Mouse (Mus musculus): Measurements from ENCODE around the gene Rfx5. TPM values are rescaled to one million over a fixed set of nuclear protein-coding genes. Genes with fewer than 3 reads are reported as not detected.

Gene Rfx5
- polyA plus RNA-seq, 1 experiment from 2014 or later = 11.8 TPM

DNA sequence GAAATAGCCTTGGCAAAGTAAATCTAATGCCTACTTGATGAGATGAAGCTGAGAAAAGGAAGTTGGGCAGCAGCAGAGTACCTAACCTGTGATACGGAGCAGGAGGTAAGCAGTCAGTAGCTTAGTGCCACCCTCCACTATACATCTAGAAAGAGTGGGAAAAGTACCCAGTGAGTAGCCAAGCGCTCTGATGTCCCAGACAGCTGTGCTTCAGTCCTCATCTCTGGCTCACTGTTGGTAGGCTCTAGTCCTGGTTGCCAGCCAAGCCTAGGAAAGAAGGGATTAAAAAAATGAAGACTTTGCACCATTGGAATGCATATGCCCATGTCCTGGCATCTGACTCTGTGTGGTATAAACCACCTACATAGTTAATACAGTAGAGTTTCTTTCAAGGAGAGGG is 31.6 kb downstream of the Rfx5 start:
- Histone ChIP-seq H3K27me3 (ENCODE audit: insufficient read depth, low read length) (no peaks in the 10 kb centered on the region), H3K27ac (ENCODE audit: low read depth) (no peak overlapping the region), H3K36me3 (ENCODE audit: insufficient read depth) (peaks cover 64% of the 10 kb centered on the region), H3K4me3 (ENCODE audit: low read depth, low read length) (no peak overlapping the region), H3K4me1 (ENCODE audit: insufficient read depth) (peaks cover 13% of the 10 kb centered on the region; the same call in 1 of the 2 replicates), H3K9me3 (ENCODE audit: low read depth, low read length) (no peaks in the 10 kb centered on the region), H3K9ac (no peak overlapping the region), H3K4me2 (no peak overlapping the region)
- 91% methylated on average over 2 of the region's 2 CpGs for WGBS
- no peak for ATAC-seq (ENCODE audit: insufficient read depth)
- DNase-seq = no peak
- no peak for TF ChIP-seq CTCF (IDR thresholded peaks at IDR 0.05; ENCODE audit: low read depth)

DNA sequence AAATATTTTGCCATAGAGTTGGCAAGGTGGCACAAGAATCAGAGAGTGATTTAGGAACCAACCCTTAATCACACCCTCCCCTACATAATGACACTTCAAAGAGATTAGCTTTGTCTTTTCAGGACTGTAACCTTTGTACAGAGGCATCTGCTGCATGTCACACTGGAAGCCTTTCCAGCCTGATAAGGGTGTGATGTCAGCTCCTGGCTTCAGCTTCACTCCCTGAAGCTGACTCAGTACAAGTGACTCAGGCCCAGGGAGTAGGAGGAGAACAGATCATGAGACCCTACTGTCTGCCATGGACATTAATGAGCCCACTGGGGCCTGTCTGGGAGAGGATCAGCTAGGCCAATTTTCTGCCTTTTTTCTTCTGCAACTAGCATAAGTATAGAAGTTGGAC is 33.7 kb downstream of the Rfx5 start:
- no peak overlapping the region for H3K9ac ChIP-seq
- no peak overlapping the region for H3K4me2 ChIP-seq
- no peaks in the 10 kb centered on the region for H3K9me3 ChIP-seq (ENCODE audit: low read depth, low read length)
- H3K4me3 ChIP-seq (ENCODE audit: low read depth, low read length) = no peak overlapping the region
- peaks cover 59% of the 10 kb centered on the region for H3K36me3 ChIP-seq (ENCODE audit: insufficient read depth)
- peaks cover 13% of the 10 kb centered on the region; the same call in 1 of the 2 replicates for H3K4me1 ChIP-seq (ENCODE audit: insufficient read depth)
- H3K27ac ChIP-seq (ENCODE audit: low read depth) = no peak overlapping the region; the same call in 1 of the 2 replicates
- TF ChIP-seq CTCF (IDR thresholded peaks at IDR 0.05; ENCODE audit: low read depth) = no peak
- no peaks in the 10 kb centered on the region for H3K27me3 ChIP-seq (ENCODE audit: insufficient read depth, low read length)
- ATAC-seq (ENCODE audit: insufficient read depth) (no peak), DNase-seq (no peak)

DNA sequence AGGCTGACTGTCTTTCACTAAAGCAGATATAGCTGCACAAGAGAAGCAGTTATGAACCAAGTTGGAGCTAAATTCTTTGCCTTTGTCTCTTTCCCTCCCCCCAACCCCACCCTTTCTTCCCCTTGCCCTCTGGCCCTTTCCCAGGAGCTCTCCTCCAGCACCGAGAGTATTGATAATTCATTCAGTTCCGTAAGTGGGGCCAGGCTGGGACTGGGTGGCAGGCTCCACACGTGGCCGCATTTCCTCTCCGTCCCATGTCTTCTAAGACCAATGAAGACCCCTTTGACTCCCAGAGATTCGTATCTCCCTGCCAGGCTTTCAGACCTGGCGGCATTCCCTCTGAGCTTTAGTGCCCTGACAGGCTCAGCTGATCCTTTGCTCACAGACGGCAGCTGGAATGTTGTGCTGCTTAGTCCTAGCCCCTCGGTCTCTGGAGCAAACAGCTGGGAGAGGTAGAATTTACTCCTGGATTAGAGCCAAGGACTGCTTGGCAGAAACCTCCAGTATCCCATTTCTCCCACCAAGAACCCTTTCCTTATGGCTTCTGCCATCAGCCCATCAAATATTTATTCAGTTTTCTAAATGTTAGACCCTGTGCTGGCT is 35.4 kb downstream of the Rfx5 start:
- peak overlapping the region; percentile 32 for H3K4me2 ChIP-seq
- ATAC-seq (ENCODE audit: insufficient read depth) = peak; percentile 86

DNA sequence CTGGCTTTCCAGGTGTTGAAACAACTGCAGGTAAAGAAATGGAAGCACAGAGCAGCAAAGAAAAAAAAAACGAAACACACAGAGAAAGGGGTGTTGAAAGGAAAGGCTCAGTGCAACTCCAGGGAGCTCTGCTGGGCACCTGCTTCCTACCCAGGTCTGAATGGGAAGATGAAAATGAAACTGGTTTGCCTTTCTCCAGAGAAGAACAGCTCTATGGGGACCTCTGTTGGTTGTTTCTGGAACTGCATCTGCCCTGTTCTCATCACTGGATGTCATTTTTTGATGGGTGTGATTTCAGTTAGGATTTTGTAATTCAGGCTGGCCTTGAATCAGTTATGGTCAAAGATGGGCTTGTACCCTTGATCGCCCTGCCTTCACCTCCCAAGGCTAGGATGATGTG is 43.1 kb downstream of the Rfx5 start:
- H3K27me3 ChIP-seq (ENCODE audit: insufficient read depth, low read length) = no peaks in the 10 kb centered on the region
- TF ChIP-seq CTCF (IDR thresholded peaks at IDR 0.05; ENCODE audit: low read depth) = peak; percentile 96
- DNase-seq (peak; percentile 93), ATAC-seq (ENCODE audit: insufficient read depth) (no peak)
- no peak overlapping the region for H3K9ac ChIP-seq
- H3K36me3 ChIP-seq (ENCODE audit: insufficient read depth) = peaks cover 85% of the 10 kb centered on the region
- 35% methylated on average over 2 of the region's 2 CpGs for WGBS
- H3K4me3 ChIP-seq (ENCODE audit: low read depth, low read length) = no peak overlapping the region
- H3K4me2 ChIP-seq = no peak overlapping the region
- no peaks in the 10 kb centered on the region for H3K9me3 ChIP-seq (ENCODE audit: low read depth, low read length)
- H3K27ac ChIP-seq (ENCODE audit: low read depth) = no peak overlapping the region
- H3K4me1 ChIP-seq (ENCODE audit: insufficient read depth) = no peaks in the 10 kb centered on the region

More for the DNA sequence above, 35.4 kb downstream of the Rfx5 start:
- Histone ChIP-seq H3K4me3 (ENCODE audit: low read depth, low read length) (no peak overlapping the region), H3K9ac (no peak overlapping the region), H3K4me1 (ENCODE audit: insufficient read depth) (peaks cover 13% of the 10 kb centered on the region; the same call in 1 of the 2 replicates), H3K27me3 (ENCODE audit: insufficient read depth, low read length) (no peaks in the 10 kb centered on the region), H3K36me3 (ENCODE audit: insufficient read depth) (peaks cover 58% of the 10 kb centered on the region), H3K9me3 (ENCODE audit: low read depth, low read length) (no peaks in the 10 kb centered on the region), H3K27ac (ENCODE audit: low read depth) (peak overlapping the region; percentile 83)
- no peak for TF ChIP-seq CTCF (IDR thresholded peaks at IDR 0.05; ENCODE audit: low read depth)
- 32% methylated on average over 9 of the region's 9 CpGs for WGBS
- peak; percentile 82 for DNase-seq

DNA sequence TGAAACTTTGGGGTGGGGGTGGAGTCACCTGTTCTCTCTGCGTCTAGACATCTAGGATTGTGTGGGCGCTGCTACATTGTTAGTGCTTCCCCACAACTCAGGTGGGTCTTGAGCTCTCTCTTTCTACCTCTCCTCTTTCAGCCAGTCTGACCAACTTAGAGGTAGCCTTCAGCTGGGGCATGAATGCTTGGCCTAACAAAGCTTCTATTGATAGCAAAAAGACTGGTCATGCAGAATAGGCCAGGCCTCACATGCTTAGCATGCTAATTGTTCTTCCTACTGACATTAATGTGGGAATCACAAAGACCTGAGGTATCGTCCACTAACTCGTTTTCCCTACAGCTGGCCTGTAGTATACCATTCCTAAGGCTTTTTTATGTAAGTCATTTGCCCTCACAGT is 48.7 kb downstream of the Rfx5 start:
- Histone ChIP-seq H3K4me3 (ENCODE audit: low read depth, low read length) (no peak overlapping the region), H3K36me3 (ENCODE audit: insufficient read depth) (peaks cover 85% of the 10 kb centered on the region), H3K9ac (no peak overlapping the region), H3K27me3 (ENCODE audit: insufficient read depth, low read length) (no peaks in the 10 kb centered on the region), H3K9me3 (ENCODE audit: low read depth, low read length) (no peaks in the 10 kb centered on the region), H3K4me1 (ENCODE audit: insufficient read depth) (no peaks in the 10 kb centered on the region), H3K4me2 (no peak overlapping the region), H3K27ac (ENCODE audit: low read depth) (no peak overlapping the region)
- DNase-seq = no peak
- ATAC-seq (ENCODE audit: insufficient read depth) = no peak
- TF ChIP-seq CTCF (IDR thresholded peaks at IDR 0.05; ENCODE audit: low read depth) = no peak
- WGBS = 86% methylated on average over 4 of the region's 4 CpGs

DNA sequence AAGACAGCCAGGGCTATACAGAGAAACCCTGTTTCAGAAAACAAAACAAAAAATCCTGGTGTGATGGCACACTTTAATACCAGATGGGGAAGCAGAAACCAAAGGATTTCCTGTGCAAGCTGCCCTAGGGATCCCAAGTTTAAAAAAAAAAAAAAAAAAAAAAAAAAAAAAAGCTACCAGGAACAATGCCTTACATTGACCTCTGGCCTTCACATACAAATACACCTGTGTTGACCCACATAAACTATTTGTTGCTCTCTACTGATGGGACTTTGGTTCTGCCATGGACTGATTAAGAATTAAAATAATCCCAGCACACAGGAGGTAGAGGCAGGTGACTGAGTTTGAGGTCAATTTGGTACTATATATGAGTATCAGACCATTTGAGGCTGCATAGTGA is 49.4 kb downstream of the Rfx5 start:
- no peak overlapping the region for H3K4me3 ChIP-seq (ENCODE audit: low read depth, low read length)
- H3K9ac ChIP-seq = no peak overlapping the region
- no peak overlapping the region for H3K27ac ChIP-seq (ENCODE audit: low read depth)
- no peaks in the 10 kb centered on the region for H3K4me1 ChIP-seq (ENCODE audit: insufficient read depth)
- no peak overlapping the region for H3K4me2 ChIP-seq
- no peak for DNase-seq
- no peaks in the 10 kb centered on the region for H3K9me3 ChIP-seq (ENCODE audit: low read depth, low read length)
- no peaks in the 10 kb centered on the region for H3K27me3 ChIP-seq (ENCODE audit: insufficient read depth, low read length)
- ATAC-seq (ENCODE audit: insufficient read depth) = no peak
- peaks cover 86% of the 10 kb centered on the region for H3K36me3 ChIP-seq (ENCODE audit: insufficient read depth)
- no peak for TF ChIP-seq CTCF (IDR thresholded peaks at IDR 0.05; ENCODE audit: low read depth)

DNA sequence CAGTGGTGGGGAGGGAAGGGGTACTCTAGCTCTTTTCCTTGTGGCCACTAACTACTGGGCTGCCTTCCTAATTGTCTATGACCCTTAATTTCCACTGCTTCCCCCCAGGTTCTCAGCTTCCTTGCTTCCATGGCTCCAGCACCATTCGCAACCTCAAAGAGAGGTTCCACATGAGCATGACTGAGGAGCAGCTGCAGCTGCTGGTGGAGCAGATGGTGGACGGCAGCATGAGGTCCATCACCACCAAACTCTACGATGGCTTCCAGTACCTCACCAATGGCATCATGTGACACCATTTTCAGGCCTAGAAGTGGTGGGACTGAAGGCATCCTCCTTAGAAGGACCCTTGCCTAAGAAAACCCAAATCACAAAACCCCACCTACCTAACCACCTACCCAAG is 51.8 kb downstream of the Rfx5 start:
- ATAC-seq (ENCODE audit: insufficient read depth) (no peak), DNase-seq (no peak)
- Histone ChIP-seq H3K27me3 (ENCODE audit: insufficient read depth, low read length) (no peaks in the 10 kb centered on the region), H3K4me3 (ENCODE audit: low read depth, low read length) (no peak overlapping the region), H3K27ac (ENCODE audit: low read depth) (no peak overlapping the region), H3K9me3 (ENCODE audit: low read depth, low read length) (no peaks in the 10 kb centered on the region), H3K36me3 (ENCODE audit: insufficient read depth) (peaks cover 94% of the 10 kb centered on the region), H3K9ac (no peak overlapping the region), H3K4me1 (ENCODE audit: insufficient read depth) (no peaks in the 10 kb centered on the region), H3K4me2 (no peak overlapping the region)
- no peak for TF ChIP-seq CTCF (IDR thresholded peaks at IDR 0.05; ENCODE audit: low read depth)
- 87% methylated on average over 3 of the region's 3 CpGs for WGBS
